Mouse (Mus musculus) ES-Bruce4 (cell line): ENCODE data around the gene Garnl3.

Experiments used
- CTCF ChIP-seq: IDR thresholded peaks from one replicate; pipeline ENCODE4 v1.8.1; 2011; ENCODE audit warnings: low read depth, low read length
- EP300 ChIP-seq: IDR thresholded peaks from 2 replicates; pipeline ENCODE4 v1.6.1; 2011; ENCODE audit warnings: low read depth, low read length; ENCODE audit not compliant: insufficient read depth

GRCm38 (mm10) chr2:33176921-33177320 lies 45.5 kb upstream of the Garnl3 start:
- no peak for TF ChIP-seq EP300
- TF ChIP-seq CTCF = no peak
